Mouse (Mus musculus) gastrocnemius, adult 8-10 months (tissue): ENCODE measurements around the gene Ccdc92b. TPM values are rescaled to one million over a fixed set of nuclear protein-coding genes. Genes with fewer than 3 reads are reported as not detected.
"Not testable (repeated sequence)": the region's sequence is repeated elsewhere in the genome, so short reads cannot be mapped to it uniquely, and the experiment has no call there.

ENCODE experiments used
- DNase-seq, 2 experiments: peaks; one replicate each; pipeline ENCODE4 v3.0.0; 2022; ENCODE audit warnings: low spot score in 2 of 2
- total RNA-seq, 4 experiments: library from RNA; stranded (reverse); gene quantifications; 2 replicates each; pipeline ENCODE4 v1.2.4; 2022

The Ccdc92b gene
- under 1 TPM in 1 of 4 experiments, not detected in 3; 0.07 TPM for total RNA-seq

GRCm38 (mm10) chr11:74619201-74619955, at the start of gene Ccdc92b:
Gene Ccdc92b (plus strand): TSS chr11:74619605.
- peak; percentile 21 to 47 for DNase-seq

- DNase-seq = no peak
These were observed 49.7 kb upstream of the Ccdc92b start for GRCm38 (mm10) chr11:74569735-74570134.

- no peak for DNase-seq
These were observed 46.8 kb upstream of the Ccdc92b start for GRCm38 (mm10) chr11:74572459-74573061.

GRCm38 (mm10) chr11:74574768-74575434, 44.5 kb upstream of the Ccdc92b start:
- no peak for DNase-seq

GRCm38 (mm10) chr11:74575940-74576339, 43.5 kb upstream of the Ccdc92b start:
- no peak for DNase-seq

- DNase-seq = no peak
These were observed 42.3 kb upstream of the Ccdc92b start for GRCm38 (mm10) chr11:74577068-74577467.

GRCm38 (mm10) chr11:74581333-74581732, 38.1 kb upstream of the Ccdc92b start:
- DNase-seq = not testable (repeated sequence)

- DNase-seq = no peak
These were observed 36.9 kb upstream of the Ccdc92b start for GRCm38 (mm10) chr11:74582464-74582863.

GRCm38 (mm10) chr11:74583824-74584349, 35.5 kb upstream of the Ccdc92b start:
- DNase-seq = no peak

- DNase-seq = no peak
These were observed 34.3 kb upstream of the Ccdc92b start for GRCm38 (mm10) chr11:74584946-74585723.

GRCm38 (mm10) chr11:74586401-74586800, 33.0 kb upstream of the Ccdc92b start:
- no peak for DNase-seq

- no peak for DNase-seq
These were observed 29.8 kb upstream of the Ccdc92b start for GRCm38 (mm10) chr11:74589401-74590238.

- no peak for DNase-seq
These were observed 29.2 kb upstream of the Ccdc92b start for GRCm38 (mm10) chr11:74590239-74590596.

GRCm38 (mm10) chr11:74590691-74591090, 28.7 kb upstream of the Ccdc92b start:
- no peak for DNase-seq

- no peak for DNase-seq
These were observed 27.2 kb upstream of the Ccdc92b start for GRCm38 (mm10) chr11:74592246-74592645.

- DNase-seq = no peak
These were observed 22.0 kb upstream of the Ccdc92b start for GRCm38 (mm10) chr11:74597283-74597989.

GRCm38 (mm10) chr11:74597990-74598337, 21.4 kb upstream of the Ccdc92b start:
- DNase-seq = no peak

- DNase-seq = no peak
These were observed 17.1 kb upstream of the Ccdc92b start for GRCm38 (mm10) chr11:74602286-74602685.

GRCm38 (mm10) chr11:74610068-74610467, 9.3 kb upstream of the Ccdc92b start:
- DNase-seq = no peak
